Mouse (Mus musculus) heart, adult 8-10 months (tissue): ENCODE data around the gene Lpar1. TPM values are rescaled to one million over a fixed set of nuclear protein-coding genes. Genes with fewer than 3 reads are reported as not detected.

Experiments used
- DNase-seq: peaks from one replicate; pipeline ENCODE4 v3.0.0; 2022; ENCODE audit warnings: low spot score
- microRNA-seq: library from miRNA; unstranded; fragments of <30 nt; microRNA quantifications from one replicate; pipeline ENCODE4 v1.2.0, GENCODE M21; 2022
- total RNA-seq, 4 experiments: library from RNA; stranded (reverse); gene quantifications; 2 replicates each; pipeline ENCODE4 v1.2.4; 2022

Lpar1 gene
- total RNA-seq, 4 experiments from 2014 or later = 5.8 to 8.2 (median 7.0) TPM

DNA sequence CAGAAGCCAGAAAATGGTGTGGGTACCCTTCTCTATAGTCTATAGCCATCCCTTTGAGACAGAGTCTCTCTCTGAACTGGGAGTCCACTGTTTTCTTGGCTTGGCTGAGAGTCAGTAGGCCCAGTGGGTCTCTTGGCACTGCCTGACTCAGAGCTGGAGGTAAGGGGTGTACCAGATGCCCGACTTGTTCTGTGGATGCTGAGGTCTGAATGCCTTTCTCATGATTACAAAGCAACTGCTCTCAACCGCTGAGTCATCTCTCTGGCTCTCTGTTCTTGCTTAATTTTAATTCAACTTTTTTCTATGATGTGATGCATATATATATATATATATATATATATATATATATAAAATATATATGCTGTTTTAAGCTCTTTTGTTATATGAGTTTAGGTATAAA, 91.1 kb downstream of the Lpar1 start:
- no peak for DNase-seq

DNA sequence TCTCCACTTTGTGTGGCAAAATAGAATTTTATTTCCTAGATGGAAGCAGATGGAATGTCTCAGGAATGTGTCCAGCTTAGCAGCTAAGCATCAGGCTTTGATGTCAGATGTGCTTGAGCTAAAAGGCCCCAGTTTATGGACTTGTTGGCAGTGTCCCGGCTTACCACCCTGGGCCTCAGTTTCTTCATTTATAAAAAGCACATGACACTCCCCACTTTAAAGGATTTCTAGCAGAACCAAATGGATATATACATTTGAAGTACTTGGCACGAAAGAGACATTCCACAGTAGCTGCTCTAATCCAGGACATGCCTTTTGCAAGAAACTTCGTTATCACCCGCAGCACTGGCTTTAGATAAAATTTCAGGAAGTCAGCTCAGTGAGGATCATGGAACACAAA, 100.4 kb downstream of the Lpar1 start:
- DNase-seq = no peak

DNA sequence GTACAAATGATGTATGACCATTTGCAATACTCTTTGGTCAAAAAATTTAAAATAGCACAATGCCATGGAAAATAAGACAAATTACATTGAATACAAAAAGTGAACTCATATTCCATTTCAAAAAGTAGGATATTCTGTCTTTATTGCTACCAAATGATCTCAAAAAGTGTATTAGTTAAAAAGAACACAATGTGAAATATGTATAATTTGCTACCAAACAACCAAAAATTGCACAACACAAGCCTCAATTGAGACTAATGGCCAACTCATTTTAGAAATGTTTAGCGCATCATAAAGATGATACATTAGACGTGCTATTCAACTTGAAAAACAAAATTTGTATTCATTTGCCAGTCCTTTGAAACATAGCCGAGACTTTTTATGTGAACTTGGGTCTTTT, 104.9 kb downstream of the Lpar1 start:
- DNase-seq = no peak

DNA sequence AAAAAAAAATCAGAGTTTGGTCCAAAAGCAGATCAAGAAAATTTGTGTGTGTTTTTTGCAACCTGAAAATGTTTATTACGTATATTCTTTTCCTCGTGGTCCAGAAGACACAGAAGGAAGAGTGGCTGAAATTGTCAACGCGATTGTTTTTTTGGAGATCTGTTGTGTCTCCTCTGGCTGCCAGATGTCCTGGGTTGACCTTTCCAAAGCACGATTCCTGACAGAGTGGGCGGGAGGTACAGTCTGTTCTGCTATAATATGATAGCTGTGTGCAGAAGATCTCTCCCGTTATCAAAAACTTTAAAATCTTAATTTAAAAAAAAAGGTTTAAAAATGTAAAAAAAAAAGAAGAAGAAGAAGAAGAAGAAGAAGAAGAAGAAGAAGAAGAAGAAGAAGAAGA, 105.9 kb downstream of the Lpar1 start:
- peak; percentile 76 for DNase-seq

DNA sequence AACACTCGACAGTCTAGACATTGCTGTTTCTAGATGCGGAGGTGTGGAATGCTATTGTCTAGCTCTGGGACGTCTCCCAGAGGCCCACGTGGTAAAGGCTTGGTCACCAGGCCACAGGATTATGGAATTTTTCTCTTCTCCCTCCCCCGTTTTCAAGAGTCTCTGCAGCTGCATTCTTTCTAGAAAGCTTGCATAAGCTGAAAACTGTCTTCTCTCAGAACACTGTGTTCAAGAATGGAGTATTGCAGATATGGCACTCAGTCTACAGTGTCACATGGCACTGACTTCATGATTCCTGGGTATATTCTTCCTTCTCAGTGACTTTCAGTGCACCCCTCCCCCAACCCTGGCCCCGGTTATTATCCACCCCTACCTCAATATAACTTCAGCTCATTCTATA, 107.9 kb downstream of the Lpar1 start:
- no peak for DNase-seq

- DNase-seq = no peak
These were observed 111.4 kb downstream of the Lpar1 start for GRCm38 (mm10) chr4:58442338-58442737.

DNA sequence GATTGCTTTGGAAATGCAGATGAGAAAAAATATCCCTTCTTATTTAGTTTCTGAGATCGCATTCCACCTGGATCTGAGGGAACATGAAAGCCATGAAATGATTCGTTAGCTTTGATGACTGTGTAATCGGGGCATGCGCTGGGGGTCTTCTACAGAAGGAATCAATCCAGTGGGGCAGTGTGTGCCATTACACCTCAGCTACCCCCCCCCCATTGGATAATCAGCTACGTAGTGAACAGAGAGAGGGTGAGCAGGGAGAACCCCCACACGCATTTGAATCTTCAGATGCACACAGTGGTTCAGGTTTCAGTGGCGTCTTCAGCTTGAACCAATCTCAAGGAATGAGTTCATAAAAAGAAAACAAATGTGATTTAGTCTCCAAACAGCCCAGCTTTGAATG, 115.0 kb downstream of the Lpar1 start:
- DNase-seq = no peak

DNA sequence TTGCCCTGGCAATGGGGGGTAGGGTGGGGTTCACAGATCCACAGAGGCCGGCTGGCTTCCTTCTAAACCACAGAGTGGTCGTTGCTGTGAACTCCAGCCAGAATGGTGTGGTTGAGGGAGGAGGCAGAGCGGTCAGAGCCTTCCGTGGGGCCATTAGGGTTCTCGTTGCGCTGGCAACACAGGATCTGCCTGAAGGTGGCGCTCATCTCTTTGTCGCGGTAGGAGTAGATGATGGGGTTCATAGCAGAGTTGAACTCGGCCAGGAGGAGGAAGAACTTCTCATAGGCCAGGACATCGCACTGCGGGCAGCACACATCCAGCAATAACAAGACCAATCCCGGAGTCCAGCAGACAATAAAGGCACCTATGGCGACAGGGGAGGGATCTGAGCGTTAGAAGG, 116.4 kb downstream of the Lpar1 start:
- no peak for DNase-seq

DNA sequence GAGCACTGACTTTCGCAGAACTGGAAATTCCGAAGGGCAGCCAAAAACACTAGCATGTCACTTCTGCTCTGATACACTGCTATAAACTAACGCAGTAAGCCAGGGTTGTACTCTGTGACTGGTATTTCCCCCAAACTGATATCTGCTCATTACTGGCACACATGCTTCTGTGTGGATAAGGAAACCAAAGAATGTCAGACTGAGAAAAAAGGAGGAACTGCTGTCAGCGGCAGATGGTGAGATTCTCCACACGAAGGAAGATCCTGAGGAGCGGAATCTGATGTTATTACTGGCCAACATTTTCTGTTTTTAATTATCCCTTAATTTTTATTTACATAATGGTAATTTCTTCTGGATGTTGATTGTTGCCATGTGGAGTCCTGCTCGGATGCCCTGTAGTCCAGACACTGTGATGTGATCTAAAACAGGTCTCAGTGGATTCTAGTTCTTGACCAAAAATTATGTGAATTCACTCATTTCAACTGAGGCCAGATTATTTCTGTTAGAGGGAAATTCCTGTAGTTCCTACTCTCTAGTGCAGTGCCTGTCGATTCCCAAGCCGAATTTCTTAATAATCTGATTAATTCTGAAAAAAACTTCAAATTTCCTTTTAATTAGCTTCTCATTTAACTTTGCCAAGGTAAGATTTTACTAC, 130.3 kb downstream of the Lpar1 start:
- no peak for DNase-seq

GRCm38 (mm10) chr4:58419225-58419624, 134.5 kb downstream of the Lpar1 start:
- no peak for DNase-seq

DNA sequence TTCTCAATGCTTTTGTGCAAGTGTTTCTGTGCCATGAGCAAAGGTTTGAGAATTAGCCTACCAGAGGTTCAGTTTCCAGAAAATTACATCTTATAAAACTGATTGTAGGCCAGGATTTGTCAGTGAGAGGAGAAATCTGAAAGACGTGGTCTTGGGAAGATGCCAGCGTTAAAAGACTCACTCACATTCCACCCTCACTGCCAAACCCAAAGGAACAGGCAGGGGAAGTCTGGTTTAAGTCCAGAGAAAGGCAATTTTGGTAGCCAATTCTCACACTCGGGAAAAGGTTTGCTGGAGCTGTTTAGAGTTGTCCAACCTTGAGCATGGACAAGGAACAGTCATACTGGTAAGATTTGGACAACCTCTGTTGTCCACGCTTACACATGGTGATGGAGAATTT, 136.4 kb downstream of the Lpar1 start:
- no peak for DNase-seq

DNA sequence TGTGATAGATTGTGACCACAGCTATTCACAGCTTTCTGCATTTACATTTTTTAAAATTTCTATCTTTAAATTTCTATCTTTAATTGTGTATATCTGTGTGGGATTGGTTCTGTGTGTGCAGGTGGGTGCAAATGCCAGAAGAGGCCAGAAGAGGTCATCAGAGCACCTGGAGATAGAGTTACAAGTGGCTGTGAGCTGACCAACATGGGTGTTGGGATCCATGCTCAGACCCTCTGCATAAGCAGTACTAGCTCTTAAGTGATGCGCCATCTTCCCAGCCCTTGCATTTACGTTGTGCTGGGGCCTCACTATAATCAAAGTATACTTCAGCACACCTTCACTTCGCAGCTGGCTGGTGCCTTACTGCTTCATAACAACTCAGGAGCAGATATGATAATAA, 138.2 kb downstream of the Lpar1 start:
- DNase-seq = no peak

DNA sequence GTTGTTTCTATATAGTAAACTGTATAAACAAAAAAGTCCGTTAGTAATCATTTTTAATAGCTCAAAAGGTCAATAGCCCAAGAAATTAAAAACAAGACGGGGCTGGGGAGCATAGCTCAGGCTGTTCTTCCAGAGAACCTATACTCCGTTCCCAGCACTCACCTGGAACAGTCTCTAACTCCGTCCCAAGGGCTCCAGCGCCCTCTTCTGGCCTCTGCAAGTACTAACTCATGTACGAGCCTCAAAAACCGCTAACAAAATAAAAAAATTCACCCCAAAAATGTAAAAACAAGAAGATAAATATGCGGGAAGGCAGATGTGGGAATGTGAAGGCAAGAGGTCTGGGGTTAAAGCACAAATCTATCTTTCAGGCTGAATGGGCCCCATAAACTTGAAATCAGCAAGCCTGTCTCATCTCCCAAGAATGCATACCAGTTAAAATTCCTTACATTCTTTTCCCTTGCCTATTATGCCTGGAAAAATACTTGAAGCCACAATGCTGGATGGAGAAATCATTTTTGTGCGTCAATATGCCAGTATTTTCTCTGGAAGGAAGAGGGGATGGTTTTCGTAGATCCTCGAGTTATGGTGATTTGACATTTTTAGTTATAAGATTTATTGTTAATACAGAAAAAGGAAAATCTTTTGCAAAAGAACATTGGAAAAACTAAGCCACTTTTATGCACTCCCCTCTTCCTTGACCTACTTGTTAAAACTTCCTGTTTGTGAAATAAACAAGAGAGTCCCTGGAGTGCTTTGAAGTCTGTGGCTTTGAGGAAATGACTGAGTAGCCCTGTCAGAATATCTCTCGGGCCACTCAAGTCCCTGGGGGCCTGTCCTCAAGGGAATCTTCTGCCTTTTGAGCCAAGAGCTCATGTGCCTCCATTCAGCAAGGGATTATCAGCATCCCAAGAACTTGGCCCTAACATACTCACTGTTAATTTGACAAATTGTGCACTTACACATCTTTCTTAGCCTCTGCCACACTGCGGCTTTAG, 140.2 kb downstream of the Lpar1 start:
- peak; percentile 69 for DNase-seq

GRCm38 (mm10) chr4:58401973-58402501, 151.7 kb downstream of the Lpar1 start:
- no peak for DNase-seq

DNA sequence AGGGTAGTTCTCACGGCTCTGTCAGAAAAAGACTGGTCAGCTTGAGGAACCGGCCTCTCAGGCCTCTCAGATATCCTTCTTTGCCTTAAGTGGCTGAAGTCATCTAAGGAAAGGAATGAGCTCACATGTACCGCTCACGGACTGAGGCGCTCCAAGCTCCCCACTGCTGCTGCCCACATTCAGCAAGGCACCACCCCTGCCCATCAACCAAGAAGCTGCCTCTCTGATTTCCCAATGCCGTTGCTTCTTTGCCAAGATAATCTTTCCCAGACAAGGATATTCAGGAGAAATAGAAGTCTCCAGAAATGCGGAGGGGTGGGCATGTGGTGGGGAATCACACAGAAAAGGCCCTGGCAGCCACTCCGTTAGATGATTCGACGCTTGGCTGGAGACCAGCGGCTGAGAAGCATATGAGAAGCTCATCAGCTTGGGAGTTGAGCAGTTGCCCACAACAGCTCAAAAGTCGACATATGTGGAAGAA, 152.8 kb downstream of the Lpar1 start:
- DNase-seq = no peak

Small RNA genes lying within 50 kb of the gene (microRNA-seq; reads per million reads assigned to microRNA genes)
- 1.4 reads per million for gene Mir3095

Other genes with a start within 250 kb of the Lpar1 start
- gene Olfr267, start 233.8 kb upstream of the Lpar1 start, total RNA-seq = under 1 TPM in 3 of 4 experiments, not detected in 1; 0.05 to 0.09 (median 0.09) TPM